Mouse (Mus musculus) stomach, postnatal 0 days (tissue): ENCODE measurements around the gene Cdh1.

ENCODE experiments used
- CTCF ChIP-seq: IDR thresholded peaks from 2 replicates; pipeline ENCODE4 v1.5.1; 2016; ENCODE audit warnings: antibody characterized with exemption, low read depth, mild to moderate bottlenecking, moderate library complexity
- EP300 ChIP-seq: optimal IDR thresholded peaks from 2 replicates; pipeline ENCODE3; 2016; ENCODE audit warnings: antibody characterized with exemption

GRCm38 (mm10) chr8:106623451-106623850 lies 20.3 kb downstream of the Cdh1 start:
- TF ChIP-seq EP300 = no peak
- TF ChIP-seq CTCF = no peak
